Mouse (Mus musculus) cerebellum, adult 2 months (tissue): Measurements from ENCODE around the gene Rims3.

Experiments used
- CTCF ChIP-seq: fragments of 200-500 bp; IDR thresholded peaks from 2 replicates; pipeline ENCODE4 v1.5.1; 2011; ENCODE audit warnings: low read depth, mild to moderate bottlenecking, control low read depth, low read length, moderate library complexity, borderline replicate concordance; ENCODE audit not compliant: insufficient read depth
- POLR2A ChIP-seq: fragments of 200-500 bp; IDR thresholded peaks from 2 replicates; pipeline ENCODE4 v1.6.1; 2011; ENCODE audit warnings: low read length, control low read depth, borderline replicate concordance; ENCODE audit not compliant: insufficient read depth

DNA sequence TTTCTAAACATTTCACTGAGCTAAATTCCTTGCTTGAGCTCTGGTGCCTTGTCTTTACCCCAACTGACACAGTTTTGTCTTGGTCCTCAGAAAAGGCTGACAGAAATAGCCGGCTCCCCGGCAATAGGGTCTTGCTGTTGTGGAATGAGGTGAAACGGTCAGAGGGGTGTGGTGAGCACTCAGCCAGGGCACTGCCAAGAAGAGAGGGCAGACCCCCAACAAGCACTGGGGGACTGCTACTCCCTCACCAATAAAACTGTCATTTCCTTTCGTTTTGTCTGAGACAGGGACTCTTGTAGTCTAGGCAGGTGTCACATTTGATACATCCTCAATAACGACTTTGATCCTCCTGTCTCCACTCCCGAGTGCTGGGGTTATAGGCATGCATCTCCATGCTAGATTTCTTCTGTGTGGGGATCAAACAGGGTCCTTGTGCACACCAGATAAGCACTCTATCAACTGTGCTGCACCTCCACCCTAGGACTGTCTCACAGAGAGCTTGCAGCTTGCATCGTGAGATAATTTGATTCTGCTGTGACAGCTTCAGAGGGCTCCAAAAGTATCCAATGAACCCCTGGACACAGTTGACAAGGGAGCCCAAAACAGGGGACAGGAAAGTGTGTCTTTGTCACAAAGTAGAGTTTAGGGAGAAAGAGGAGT, 10.1 kb upstream of the Rims3 start:
- no peak for TF ChIP-seq CTCF
- TF ChIP-seq POLR2A, result no peak
